Mouse (Mus musculus) 3134 (cell line): ENCODE data around the gene Hlf.

Source experiments
- DNase-seq: peaks from one replicate; pipeline ENCODE4 v3.0.0-alpha.2; 2011; ENCODE audit warnings: low spot score; ENCODE audit not compliant: insufficient read length; ENCODE audit errors: extremely low read depth

The Hlf gene

GRCm38 (mm10) chr11:90390817-90391173, at the start of gene Hlf:
Hlf (minus strand) TSS chr11:90390895.
- no peak for DNase-seq

DNA sequence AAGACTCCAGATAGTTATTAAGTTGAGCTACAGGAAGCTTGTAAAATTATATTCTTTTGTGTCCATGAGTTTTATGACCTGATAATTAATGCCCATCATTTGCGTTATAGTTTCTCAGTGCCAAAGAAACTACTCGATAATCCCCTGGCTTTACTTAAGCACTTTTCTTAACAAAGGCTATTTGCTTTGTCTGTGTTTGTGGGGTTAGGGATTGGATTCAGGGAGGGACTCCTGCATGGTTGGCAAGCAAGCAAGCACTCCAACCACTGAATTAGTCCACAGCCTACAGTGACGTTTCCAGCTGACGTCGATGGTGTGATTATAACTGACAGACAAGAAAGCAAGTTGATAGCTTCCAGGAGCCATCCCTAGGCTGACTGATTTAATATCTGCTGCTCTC, 48.1 kb upstream of the Hlf start:
- DNase-seq, result no peak

- no peak for DNase-seq
Observed at GRCm38 (mm10) chr11:90425207-90425525, 34.5 kb upstream of the Hlf start.

DNA sequence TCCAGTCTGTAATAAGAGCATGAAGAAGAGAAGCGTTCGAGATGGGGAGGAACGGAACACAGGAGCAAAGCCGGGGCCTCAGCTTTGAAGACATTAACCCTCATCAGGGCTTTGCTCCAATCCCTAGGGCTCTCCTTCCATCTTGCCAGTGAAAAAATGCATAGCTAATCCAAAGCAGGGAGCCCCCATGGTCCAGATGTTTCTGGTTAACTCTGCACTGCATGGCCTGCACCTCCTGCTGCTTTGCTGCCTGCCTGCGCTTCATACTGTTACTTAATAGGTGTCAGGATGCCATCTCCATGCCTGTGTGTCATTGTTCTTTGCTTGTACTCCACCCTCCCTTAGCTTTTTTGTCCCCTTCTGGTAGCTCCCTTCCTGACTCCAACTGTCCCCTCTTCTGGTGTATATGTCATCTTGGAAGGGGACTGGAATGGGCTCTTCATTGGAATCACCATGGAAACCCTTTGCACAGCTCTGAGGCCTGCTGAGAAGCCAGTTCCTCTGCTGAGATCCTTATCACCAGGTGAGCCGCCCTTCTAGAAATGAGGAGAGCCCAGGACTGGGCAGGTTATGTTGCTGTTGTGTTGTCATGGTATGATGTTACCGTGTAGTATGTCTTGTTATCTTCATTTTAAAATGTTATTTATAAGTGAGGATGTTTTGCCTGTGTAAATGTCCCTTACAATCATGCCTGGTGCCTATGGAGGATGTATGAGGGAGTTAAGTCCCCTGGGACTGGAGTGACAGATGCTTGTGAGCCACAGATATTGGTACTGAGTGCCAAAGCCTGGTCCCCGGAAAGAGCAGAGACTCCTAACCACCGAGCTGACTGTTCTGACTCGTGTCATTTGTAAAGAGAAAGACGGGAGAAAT, 33.9 kb upstream of the Hlf start:
- no peak for DNase-seq

DNA sequence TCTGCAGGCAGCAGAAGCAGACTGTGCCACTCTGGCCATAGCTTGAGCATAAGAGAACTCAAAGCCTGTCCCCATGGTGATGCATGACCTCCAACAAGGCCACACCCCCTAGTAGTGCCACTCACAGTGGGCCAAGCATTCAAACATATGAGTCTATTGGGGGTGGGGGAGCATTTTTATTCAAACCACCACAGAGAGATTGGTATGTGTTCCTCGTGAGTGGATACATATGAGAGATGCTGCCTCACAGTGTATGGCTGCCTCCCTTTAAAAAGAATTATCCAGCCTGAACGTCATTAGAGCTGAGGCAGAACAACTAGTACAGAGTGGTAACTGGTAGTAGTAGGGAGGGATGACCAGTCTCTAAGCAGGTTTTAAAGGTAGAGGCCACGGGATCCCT, 33.2 kb upstream of the Hlf start:
- no peak for DNase-seq

- DNase-seq, result no peak
Observed at GRCm38 (mm10) chr11:90419706-90420105, 29.0 kb upstream of the Hlf start.

GRCm38 (mm10) chr11:90417921-90418320, 27.2 kb upstream of the Hlf start:
- peak; percentile 45 for DNase-seq

- DNase-seq, result no peak
Observed at GRCm38 (mm10) chr11:90417011-90417410, 26.3 kb upstream of the Hlf start.

GRCm38 (mm10) chr11:90398850-90399249, 8.2 kb upstream of the Hlf start:
- no peak for DNase-seq

DNA sequence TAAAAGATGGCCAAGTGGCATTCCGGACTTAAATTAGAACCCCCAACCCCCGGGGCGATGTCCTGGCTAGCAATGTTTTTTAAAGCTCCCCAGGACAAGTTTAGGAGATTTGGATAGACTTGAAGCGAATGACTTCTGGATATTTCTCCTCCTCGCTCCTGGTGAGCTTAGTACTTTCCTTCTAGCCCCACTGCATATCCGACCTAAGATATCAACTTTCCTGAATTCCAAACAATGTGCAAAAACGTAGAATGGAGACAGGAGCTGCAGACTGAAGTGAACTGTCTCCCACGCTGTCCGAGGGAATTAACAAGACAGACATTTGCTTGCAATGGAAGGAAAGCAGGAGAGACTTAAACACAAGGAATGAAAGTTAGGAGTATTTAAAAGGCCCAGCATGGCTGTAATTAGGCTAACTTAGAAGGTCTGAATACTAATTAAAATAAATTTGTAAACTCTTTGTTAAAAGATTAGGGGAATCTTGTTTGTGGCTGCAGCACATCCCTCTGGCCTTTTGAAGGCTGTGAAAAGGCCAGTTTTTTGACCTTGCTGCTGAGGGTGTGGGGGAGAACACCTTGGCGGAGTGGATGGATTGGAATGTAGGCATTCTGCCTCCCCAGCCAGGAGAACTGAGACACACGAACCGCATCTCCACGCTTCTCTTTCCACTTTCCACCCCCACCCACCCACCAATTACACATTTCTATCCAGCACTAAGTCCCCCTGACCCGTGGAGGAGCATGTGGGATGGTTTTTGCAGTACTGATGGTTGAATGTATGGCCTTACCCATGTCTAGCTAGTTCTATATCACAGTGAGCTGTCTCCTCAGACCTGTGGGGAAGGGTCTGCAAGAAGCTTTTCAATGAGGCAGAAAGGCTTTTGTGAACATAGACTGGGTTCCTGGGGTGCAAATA, 833 bp upstream of the Hlf start:
- no peak for DNase-seq

DNA sequence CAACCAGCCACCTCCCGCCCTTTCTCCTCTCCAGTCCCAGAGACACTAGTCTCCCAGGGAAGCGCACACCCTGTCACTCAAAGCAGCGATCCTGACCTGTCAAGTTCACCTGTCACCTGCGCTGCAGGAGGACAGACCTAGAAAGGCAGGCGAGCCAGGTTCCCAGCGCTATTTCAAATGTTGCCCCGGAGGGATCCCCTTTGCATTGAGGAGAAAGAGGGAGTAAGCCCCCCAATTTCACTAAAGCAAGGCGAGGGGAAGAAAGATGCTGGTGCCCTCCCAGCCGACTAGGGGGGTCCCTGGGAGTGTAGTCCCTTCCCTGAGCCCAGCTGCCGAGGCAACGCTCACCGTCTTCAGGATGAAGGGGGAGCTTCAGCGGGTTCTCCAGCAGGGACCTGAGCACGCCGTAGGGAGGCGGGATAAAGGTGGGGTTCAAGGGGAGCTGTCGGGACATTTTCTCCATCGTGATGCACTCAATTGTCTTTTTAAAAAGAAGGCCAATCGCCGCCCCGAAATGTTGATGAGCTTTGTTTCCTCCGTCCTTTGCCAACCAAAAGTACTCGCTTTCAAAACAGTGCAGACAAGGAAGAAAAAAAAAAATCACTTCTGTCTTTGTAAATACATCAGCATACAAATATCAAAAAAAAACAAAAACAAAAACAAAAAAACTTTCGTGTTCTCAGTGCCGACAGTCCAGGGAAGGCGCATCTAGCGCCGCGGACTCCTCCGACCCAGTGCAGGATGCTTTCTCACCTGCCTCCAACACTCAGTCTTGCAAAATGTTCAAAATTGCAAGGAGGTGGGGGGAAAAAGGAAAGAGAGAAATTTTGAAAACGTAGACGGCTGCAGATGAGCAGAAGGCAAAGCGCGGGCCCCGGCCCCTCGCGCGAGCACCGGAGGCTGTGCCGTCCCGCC, 536 bp downstream of the Hlf start:
- no peak for DNase-seq

- DNase-seq, result no peak
Observed at GRCm38 (mm10) chr11:90389174-90389901, 1.4 kb downstream of the Hlf start.

DNA sequence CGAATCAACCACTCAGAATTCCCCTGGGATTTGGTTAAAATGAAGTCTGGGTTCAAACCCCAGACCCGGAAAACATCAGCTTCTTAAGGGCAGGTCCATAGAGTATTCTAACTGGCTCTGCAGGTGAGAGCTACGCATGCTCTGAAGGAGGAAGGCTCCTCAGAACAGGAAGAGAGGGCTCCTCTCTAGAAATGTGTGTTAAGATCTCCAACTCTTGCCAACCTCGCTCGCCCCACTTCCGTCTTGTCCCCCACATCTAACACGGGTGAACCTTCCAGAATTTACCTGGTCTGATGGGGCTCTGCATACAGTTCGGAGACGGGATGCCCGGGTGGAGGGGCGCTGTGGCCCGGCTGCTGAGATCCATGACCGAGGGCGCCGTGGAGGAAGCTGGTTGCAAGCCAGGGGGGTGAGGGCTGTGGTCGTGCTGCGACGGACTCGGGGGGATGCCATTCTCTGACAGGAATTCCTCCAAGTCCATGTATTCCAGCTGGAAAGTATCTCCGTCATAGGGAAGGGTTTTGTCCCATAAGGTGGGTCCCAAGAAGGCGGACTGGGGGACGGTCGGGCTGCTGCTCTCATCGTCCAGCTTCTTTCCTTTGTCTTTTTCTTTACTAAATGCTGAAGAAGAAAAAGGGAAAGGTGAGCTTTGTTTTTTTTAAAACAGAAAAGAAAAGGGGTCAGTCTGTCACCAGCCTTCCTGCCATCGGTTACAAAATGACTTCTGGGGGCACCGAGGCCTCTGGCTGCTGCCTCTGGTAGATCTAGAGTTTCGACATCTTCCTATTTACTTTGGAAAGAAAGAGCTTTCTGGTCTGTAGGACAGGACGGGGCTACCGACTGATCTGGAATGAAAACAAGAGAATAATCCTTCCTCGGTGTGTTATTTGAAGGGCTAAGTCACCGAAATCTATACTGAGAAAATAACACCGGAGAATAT, 2.9 kb downstream of the Hlf start:
- DNase-seq, result no peak

DNA sequence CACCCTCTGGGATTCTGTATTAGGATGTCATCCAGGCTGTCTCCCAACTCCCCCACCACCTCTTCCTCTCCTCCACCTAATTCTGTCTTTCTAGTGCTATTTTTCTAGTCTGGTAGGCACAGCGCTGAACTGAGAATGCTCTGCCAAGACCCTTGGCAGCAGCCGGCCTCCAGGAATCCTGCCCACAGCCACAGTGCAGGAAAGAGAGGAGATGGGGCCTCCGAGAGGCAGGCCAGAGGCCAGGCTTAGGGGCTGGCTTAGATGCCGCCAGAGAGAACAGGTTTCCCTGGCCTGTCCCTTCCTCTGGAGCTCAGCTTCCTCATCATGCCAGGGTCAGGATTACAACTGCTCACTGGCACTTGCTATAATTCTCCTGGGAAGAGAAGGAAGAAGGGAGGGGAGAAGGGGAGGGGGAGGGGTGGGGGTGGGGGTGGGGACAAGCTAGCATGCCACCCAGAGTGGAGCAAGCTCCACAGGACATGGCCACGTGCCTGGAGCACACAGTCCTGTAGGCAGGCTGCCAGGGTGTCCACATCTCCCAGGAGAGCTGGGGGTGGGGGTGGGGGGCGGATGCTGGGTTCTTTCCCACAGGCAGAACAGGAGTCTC, 8.6 kb downstream of the Hlf start:
- peak; percentile 23 for DNase-seq

DNA sequence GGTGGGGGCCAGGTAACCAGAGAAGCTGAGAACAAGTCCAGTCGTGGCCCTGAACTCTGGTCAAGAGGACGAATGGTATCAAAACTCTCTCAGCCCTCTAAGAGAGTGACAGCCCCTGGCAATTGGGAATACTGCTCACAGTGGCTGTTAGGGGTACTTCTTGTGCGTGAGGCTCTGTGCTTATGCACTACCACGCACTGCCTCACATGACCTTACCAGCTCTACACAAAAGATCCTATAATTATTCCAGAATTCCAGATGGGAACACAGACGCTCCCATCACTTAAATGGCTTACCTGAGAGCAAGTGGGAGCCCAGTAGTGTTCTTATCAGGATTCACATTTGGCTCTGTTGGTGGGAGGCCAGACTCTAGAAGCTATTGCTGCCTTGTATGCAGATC, 9.6 kb downstream of the Hlf start:
- DNase-seq, result no peak

DNA sequence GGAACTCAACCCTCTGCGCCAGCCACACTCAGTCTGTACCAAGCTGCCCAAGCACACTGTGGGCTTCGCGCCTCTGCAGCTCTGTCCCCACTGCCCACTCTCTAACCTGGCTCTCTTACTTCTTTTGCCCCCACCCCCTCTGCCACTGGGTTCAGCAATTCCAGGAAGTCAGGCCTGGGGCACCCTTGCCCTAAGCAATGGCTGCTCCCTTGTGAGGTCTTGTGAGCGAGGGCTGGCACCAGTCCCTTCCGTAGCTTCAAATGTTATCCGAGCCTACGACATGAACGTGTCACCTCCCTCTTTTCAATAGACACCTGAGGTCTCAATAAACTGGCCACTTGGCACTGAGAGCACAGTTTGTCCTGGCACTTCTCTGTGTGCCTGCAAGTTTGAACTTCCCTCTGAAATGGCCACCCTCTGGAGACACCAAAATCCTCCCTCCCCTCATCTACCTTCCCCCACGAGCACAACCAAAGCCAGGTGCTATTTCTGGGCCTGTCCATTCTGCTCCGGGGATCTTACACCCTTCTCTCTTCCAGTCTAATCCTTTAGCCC, 10.5 kb downstream of the Hlf start:
- no peak for DNase-seq

- no peak for DNase-seq
Observed at GRCm38 (mm10) chr11:90378008-90378407, 12.7 kb downstream of the Hlf start.

- DNase-seq, result no peak
Observed at GRCm38 (mm10) chr11:90376436-90376835, 14.3 kb downstream of the Hlf start.
